9 mouse cellular contexts compared by ENCODE assay signal in the genomic region with DNA sequence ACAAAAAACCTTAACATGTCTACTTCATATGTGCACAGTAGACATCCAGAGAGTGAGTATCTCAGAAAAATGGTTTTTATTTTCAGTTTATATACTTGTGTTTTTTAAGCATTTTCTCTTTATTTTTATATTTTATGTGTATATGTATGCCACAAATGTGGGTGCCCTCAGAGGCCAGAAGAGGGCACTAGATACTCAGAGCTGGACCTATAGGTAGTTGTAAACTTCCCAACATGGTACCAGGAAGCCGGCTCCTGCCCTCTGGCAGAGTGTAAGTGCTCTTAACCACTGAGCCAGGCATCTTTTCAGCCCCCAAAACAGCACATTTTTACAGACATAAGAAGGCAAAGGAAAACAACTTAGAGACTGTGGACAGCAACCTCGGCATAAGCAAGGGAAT. TPM values are rescaled to one million over a fixed set of nuclear protein-coding genes. Genes with fewer than 3 reads are reported as not detected.
DNase-seq lines count a peak whose midpoint lies in the region; ATAC-seq and TF ChIP-seq lines count a peak whose summit lies in the region.
"Had no signal": no experiment of that assay in that cellular context is flagged by ENCODE, and none has a peak within 500 bp of the region (broad histone marks: within the 10 kb centered on the region; RNA-seq: fewer than 3 reads in every experiment).

No protein-coding gene starts in this region.

- no peak overlapping the region for H3K4me3 ChIP-seq in intestine, embryonic 15.5 days (replicated peaks)
- H3K4me3 ChIP-seq in intestine, embryonic 16.5 days (ENCODE audit: low read length) = no peak overlapping the region
- H3K4me3 ChIP-seq in CH12.LX (replicated peaks in 1 of 3; ENCODE audit: low read depth in 2 of 3, low read length in 2 of 3, poor library complexity in 1 of 3) = no peak overlapping the region
- no peak overlapping the region for H3K4me3 ChIP-seq in midbrain, embryonic 10.5 days
- H3K4me3 ChIP-seq: embryonic facial prominence, embryonic 13.5 days had no signal

- H3K27ac ChIP-seq in intestine, embryonic 15.5 days = no peak overlapping the region
- no peak overlapping the region for H3K27ac ChIP-seq in intestine, embryonic 16.5 days (ENCODE audit: low read length)
- H3K27ac ChIP-seq in CH12.LX (ENCODE audit: insufficient read depth, low read depth) = no peak overlapping the region
- no peak overlapping the region for H3K27ac ChIP-seq in midbrain, embryonic 10.5 days (replicated peaks)
- H3K27ac ChIP-seq: embryonic facial prominence, embryonic 13.5 days had no signal

- no peak for TF ChIP-seq EP300 in CH12.LX (IDR thresholded peaks at IDR 0.05; ENCODE audit: low read length)

- DNase-seq in CH12.LX (ENCODE audit: extremely low read depth) = peak; percentile 57
- peak; percentile 26 for DNase-seq in brain, embryonic 14.5 days (ENCODE audit: low read depth)
- DNase-seq in layer of hippocampus, adult 18-20 months (ENCODE audit: low spot score in 2 of 2) = no peak
- no peak for DNase-seq in layer of hippocampus, adult 9-10 months (ENCODE audit: low spot score)
- DNase-seq in midbrain, embryonic 10.5 days (ENCODE audit: low spot score) = no peak

- TF ChIP-seq POLR2A in CH12.LX (IDR thresholded peaks at IDR 0.05; ENCODE audit: low read depth, low read length) = no peak
- TF ChIP-seq POLR2A in brain, embryonic 14.5 days (IDR thresholded peaks at IDR 0.05; ENCODE audit: borderline replicate concordance, extremely low read depth, insufficient read depth, insufficient read length, poor library complexity, severe bottlenecking) = no peak

- in situ Hi-C loops in CH12.LX (cut with MboI; ENCODE audit: low pct_ligation_motif_present, low pct_unique_long_range_greater_than_20kb, low sequenced_read_pairs) = loop anchor here (10.0 kb wide), 1 partner anchor 319 kb away; no protein-coding TSS in a partner anchor

- WGBS in intestine, embryonic 15.5 days = 59% methylated on average over 2 of the region's 2 CpGs
- 60% methylated on average over 2 of the region's 2 CpGs for WGBS in intestine, embryonic 16.5 days
- WGBS in midbrain, embryonic 10.5 days = 53% methylated on average over 2 of the region's 2 CpGs

- dilution Hi-C loops in CH12.LX (cut with MboI; ENCODE audit: extremely low pct_ligation_motif_present, extremely low pct_unique_long_range_greater_than_20kb, low sequenced_read_pairs) = no loop called here

- no peaks in the 10 kb centered on the region for H3K4me1 ChIP-seq in intestine, embryonic 15.5 days (replicated peaks)
- H3K4me1 ChIP-seq in intestine, embryonic 16.5 days (ENCODE audit: control insufficient read depth, insufficient read depth, low read length) = no peaks in the 10 kb centered on the region
- H3K4me1 ChIP-seq in CH12.LX (ENCODE audit: control insufficient read depth in 1 of 2, insufficient read depth in 2 of 2) = peaks cover 0 to 3% of the 10 kb centered on the region in 2 experiments; a peak in 1 of 4 replicates
- no peaks in the 10 kb centered on the region for H3K4me1 ChIP-seq in midbrain, embryonic 10.5 days
- H3K4me1 ChIP-seq: embryonic facial prominence, embryonic 13.5 days had no signal

- 0 out of 2 replicates have a peak, but pooled peaks have one; percentile 55 for ATAC-seq in intestine, embryonic 15.5 days
- no peak for ATAC-seq in intestine, embryonic 16.5 days
- peak; percentile 97 for ATAC-seq in megakaryocyte progenitor cell, adult 5-6 weeks (replicated peaks; ENCODE audit: poor library complexity)

- no peaks in the 10 kb centered on the region for H3K36me3 ChIP-seq in intestine, embryonic 15.5 days
- H3K36me3 ChIP-seq in intestine, embryonic 16.5 days (ENCODE audit: control insufficient read depth, insufficient read depth, low read length) = no peaks in the 10 kb centered on the region
- no peaks in the 10 kb centered on the region for H3K36me3 ChIP-seq in CH12.LX (replicated peaks in 1 of 2; ENCODE audit: control insufficient read depth in 1 of 2, insufficient read depth in 1 of 2, low read length in 1 of 2)
- no peaks in the 10 kb centered on the region for H3K36me3 ChIP-seq in midbrain, embryonic 10.5 days
- H3K36me3 ChIP-seq: embryonic facial prominence, embryonic 13.5 days had no signal

- no peak overlapping the region for H3K9ac ChIP-seq in intestine, embryonic 15.5 days
- no peak overlapping the region for H3K9ac ChIP-seq in intestine, embryonic 16.5 days (ENCODE audit: low read depth, low read length)
- H3K9ac ChIP-seq in CH12.LX (ENCODE audit: insufficient read depth, low read depth) = no peak overlapping the region
- H3K9ac ChIP-seq: embryonic facial prominence, embryonic 13.5 days had no signal

- H3K27me3 ChIP-seq in intestine, embryonic 15.5 days (replicated peaks) = no peaks in the 10 kb centered on the region
- H3K27me3 ChIP-seq in intestine, embryonic 16.5 days (replicated peaks; ENCODE audit: control insufficient read depth, insufficient read depth, low read length) = no peaks in the 10 kb centered on the region
- H3K27me3 ChIP-seq in CH12.LX (replicated peaks) = no peaks in the 10 kb centered on the region
- H3K27me3 ChIP-seq in midbrain, embryonic 10.5 days (ENCODE audit: low read depth, poor library complexity, severe bottlenecking) = no peaks in the 10 kb centered on the region
- H3K27me3 ChIP-seq: embryonic facial prominence, embryonic 13.5 days had no signal

- TF ChIP-seq CTCF in CH12.LX (conservative IDR thresholded peaks at IDR 0.05 in 1 of 2, IDR thresholded peaks at IDR 0.05 in 1 of 2; ENCODE audit: low read depth in 2 of 2, low read length in 2 of 2) = peak; percentile 38 to 90; a peak in 3 of 4 replicates
- TF ChIP-seq CTCF in brain, embryonic 14.5 days (IDR thresholded peaks at IDR 0.05; ENCODE audit: borderline replicate concordance, extremely low read depth, insufficient read depth, insufficient read length) = peak; percentile 29; the same call in 1 of the 2 replicates

- no peaks in the 10 kb centered on the region for H3K9me3 ChIP-seq in intestine, embryonic 15.5 days
- no peaks in the 10 kb centered on the region for H3K9me3 ChIP-seq in intestine, embryonic 16.5 days (ENCODE audit: control insufficient read depth, low read length)
- no peaks in the 10 kb centered on the region for H3K9me3 ChIP-seq in CH12.LX (replicated peaks; ENCODE audit: low read length)
- no peaks in the 10 kb centered on the region for H3K9me3 ChIP-seq in midbrain, embryonic 10.5 days (replicated peaks)
- H3K9me3 ChIP-seq: embryonic facial prominence, embryonic 13.5 days had no signal

- peak; percentile 97 for TF ChIP-seq RAD21 in CH12.LX (IDR thresholded peaks at IDR 0.05; ENCODE audit: low read depth, low read length)

- no peaks in the 10 kb centered on the region for H3K79me2 ChIP-seq in CH12.LX (replicated peaks; ENCODE audit: control insufficient read depth, extremely low read depth, insufficient read depth, poor library complexity, severe bottlenecking)

- H3K4me2 ChIP-seq in intestine, embryonic 15.5 days (replicated peaks) = no peak overlapping the region
- H3K4me2 ChIP-seq in intestine, embryonic 16.5 days (ENCODE audit: low read depth, low read length) = no peak overlapping the region
- no peak overlapping the region for H3K4me2 ChIP-seq in CH12.LX (ENCODE audit: insufficient read depth, low read depth, poor library complexity, severe bottlenecking)
- H3K4me2 ChIP-seq: embryonic facial prominence, embryonic 13.5 days had no signal

TF ChIP-seq in CH12.LX, 34 proteins besides CTCF, POLR2A, EP300 and RAD21:
- TF ChIP-seq BHLHE40 (IDR thresholded peaks at IDR 0.05; ENCODE audit: low read depth, low read length) = 0 out of 2 replicates have a peak, but pooled peaks have one; percentile 7
- peak; percentile 93 for TF ChIP-seq SMC3 (IDR thresholded peaks at IDR 0.05; ENCODE audit: low read depth, low read length)
- peak; percentile 15; the same call in 1 of the 2 replicates for TF ChIP-seq IRF4 (IDR thresholded peaks at IDR 0.05; ENCODE audit: low read depth, low read length)
- TF ChIP-seq NELFE (IDR thresholded peaks at IDR 0.05; ENCODE audit: low read depth, low read length) = no peak
- TF ChIP-seq RCOR1 (conservative IDR thresholded peaks at IDR 0.05; ENCODE audit: low read depth, low read length) = no peak
- TF ChIP-seq HCFC1 (IDR thresholded peaks at IDR 0.05; ENCODE audit: low read depth, low read length) = no peak
- TF ChIP-seq ZMIZ1 (IDR thresholded peaks at IDR 0.05; ENCODE audit: low read depth, low read length) = no peak
- no peak for TF ChIP-seq NRF1 (IDR thresholded peaks at IDR 0.05; ENCODE audit: low read depth, low read length)
- TF ChIP-seq ZC3H11A (IDR thresholded peaks at IDR 0.05; ENCODE audit: low read depth, low read length) = peak; percentile 92
- TF ChIP-seq TCF12 (IDR thresholded peaks at IDR 0.05; ENCODE audit: low read depth, low read length) = no peak
- peak; percentile 58; the same call in 1 of the 2 replicates for TF ChIP-seq ELF1 (IDR thresholded peaks at IDR 0.05; ENCODE audit: low read depth, low read length)
- no peak for TF ChIP-seq E2F4 (IDR thresholded peaks at IDR 0.05; ENCODE audit: insufficient replicate concordance, low read depth, low read length)

RNA-seq across cellular contexts. Expression of gene Camk2d, which starts 20.2 kb away (rescaled TPM):
- 37.8 and 39.9 TPM in 2 replicates for polyA plus RNA-seq in intestine, embryonic 15.5 days (2015; fragmentation: Nextera tagmentation; extraction: Ambion mirVana)
- polyA plus RNA-seq in intestine, embryonic 16.5 days (2015; fragmentation: Nextera tagmentation; extraction: Ambion mirVana) = 37.6 and 40.3 TPM in 2 replicates
- total RNA-seq in CH12.LX (2012; rRNA removed) (59.7 and 80.4 TPM in 2 replicates), CH12.LX (2014; rRNA removed) (64.6 and 77.3 TPM in 2 replicates)
- 66.1 and 68.9 TPM in 2 replicates for polyA plus RNA-seq in CH12.LX (2012; ENCODE audit: insufficient read length, low read depth)
- polyA plus RNA-seq in brain, embryonic 14.5 days (2012; rRNA removed) = 64.8 and 84.1 TPM in 2 replicates
- total RNA-seq in megakaryocyte progenitor cell, adult 5-6 weeks (2015) = 12.7 and 16.9 TPM in 2 replicates
- 13.2 and 19.5 TPM in 2 replicates for total RNA-seq in megakaryocyte progenitor cell, adult 5-6 weeks (2017)
- total RNA-seq in layer of hippocampus, adult 18-20 months (2021) = 10 to 100 TPM; 42.6 to 48.9 TPM
- 11.7 and 13.0 TPM in 2 replicates for polyA plus RNA-seq in midbrain, embryonic 10.5 days (2016; fragmentation: Nextera tagmentation; extraction: Ambion mirVana)

Comparison
In these comparisons a context has a peak if more than half of its experiments do, and no peak if none do; other contexts are left out.
1. DNase-seq: peak in CH12.LX (single experiment) and brain, embryonic 14.5 days (single experiment); none in layer of hippocampus, adult 18-20 months (0 of 2), layer of hippocampus, adult 9-10 months (single experiment) and midbrain, embryonic 10.5 days (single experiment).